Mouse (Mus musculus): ENCODE measurements at regions not wholly inside any gene's neighbourhood (a gene's known extent, or its start where the extent isn't known, plus 50 kb on each side); places are given as distances from the start of the nearest gene placed in this dataset.

DNA sequence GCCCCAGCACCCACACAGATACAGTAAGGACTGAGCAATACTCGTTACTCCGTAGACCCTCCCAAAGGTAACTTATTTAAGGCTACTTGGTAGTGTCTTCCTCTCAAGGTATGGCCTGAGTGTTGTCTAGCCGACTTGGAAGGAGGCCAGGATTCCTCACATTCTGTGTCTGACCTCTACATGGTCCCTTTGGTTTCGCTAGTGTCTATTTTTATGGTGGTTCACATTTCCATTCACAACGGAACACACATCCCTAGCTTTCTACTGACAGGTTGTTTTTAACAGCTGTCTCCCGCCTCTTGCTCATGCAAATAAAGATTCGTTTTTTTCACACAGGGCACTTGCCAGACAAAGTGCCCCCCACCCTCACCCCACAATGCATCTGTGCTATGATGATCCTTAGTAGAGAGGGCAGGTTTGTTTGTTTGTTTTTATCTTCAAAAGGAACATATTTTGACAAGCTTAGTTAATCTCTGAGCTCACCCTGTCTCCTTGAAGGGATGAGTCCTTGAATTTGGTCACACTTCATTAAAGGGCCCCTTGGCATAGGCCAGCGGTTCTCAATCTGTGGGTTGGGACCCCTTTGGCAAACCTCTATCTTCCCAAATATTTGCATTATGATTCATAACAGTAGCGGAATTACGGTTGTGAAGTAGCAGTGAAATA is 52.7 kb downstream of the Phlda1 start:
- peak; percentile 62 for DNase-seq

DNA sequence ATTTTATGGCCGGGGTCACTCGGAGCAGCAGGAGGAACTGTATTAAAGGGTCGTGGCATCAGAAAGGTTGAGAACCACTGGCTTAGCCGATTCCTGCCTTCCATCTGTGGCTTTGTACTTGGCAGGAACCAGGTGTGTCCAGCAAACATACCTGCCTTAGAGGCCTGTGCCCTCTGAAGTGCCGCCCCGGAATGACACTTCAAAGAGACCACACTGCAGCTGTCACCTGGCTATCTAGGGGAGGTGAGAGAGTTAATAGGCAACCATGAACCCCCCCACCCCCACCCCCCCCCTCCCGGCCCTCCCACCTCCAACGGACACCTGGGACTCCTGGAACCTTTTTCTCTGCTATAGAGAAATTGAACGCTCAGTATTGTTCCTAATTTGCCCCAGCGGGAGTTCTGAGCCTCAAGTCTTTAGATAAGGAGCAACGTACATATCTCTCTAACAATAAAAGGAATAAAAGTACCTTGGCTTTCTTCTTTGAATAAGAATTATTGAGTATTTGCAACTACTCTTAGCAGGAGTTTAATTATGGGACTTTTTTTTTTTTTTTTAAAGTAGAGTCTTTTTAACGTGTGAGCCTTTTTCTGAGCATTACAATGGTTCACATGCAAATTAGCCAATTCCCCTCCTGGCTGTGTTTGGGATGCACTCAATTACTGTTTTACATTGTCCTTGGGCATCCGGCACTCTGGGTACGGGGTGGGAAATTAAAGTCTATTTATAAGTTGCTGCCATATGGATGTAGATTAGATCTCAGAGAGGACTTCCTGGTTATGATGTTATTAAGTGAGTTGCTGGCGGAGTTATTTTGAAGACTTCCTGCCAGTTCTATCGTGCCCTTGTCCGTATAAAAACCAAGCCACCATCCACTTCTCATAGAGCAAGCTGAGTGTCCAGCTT is 53.5 kb downstream of the Phlda1 start:
- no peak for DNase-seq

DNA sequence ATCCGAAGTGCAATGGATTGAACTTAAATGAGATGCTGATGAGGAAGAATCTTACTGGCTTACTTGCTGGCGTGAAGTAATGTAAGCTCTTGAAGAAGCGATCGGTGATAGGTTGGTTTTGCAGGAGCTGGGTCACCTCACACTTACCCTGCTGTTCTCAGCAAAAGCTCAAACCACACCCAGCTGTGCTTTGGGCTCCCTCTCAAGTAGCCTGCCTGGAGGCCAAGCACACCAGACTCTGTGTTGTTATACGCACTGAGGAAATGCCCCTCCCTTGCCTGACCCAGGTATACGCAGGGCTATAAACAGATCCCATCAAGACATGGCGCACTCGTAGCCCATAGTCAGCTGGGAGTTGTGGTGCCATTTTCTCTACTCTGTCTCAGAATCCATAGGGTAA is 56.5 kb downstream of the Phlda1 start:
- DNase-seq: no peak

DNA sequence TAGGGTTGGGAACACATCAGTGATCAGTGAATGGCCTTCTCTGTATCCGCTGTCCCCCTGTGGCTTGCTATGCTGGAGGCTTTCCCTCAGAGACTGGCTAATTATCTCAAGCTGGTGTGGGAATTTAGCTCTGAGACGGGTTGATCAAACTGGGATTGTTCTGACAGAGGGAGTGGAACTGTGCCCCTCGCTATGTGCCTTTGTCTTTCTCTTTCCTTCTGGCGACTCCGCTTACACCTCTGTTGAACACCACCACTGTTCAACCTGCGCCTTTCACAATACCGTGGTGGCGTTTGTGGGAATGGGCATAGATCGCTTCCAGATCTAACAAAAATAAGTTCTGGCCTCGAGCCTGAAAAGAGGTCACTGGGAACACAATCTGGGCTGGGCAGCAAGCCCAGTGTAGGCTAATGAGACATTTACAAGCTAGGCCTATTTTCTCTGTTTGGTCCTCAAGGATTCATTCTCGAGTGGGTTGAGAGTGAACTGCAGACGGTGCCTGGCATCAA is 60.8 kb downstream of the Phlda1 start:
- peak; percentile 56 for DNase-seq

DNA sequence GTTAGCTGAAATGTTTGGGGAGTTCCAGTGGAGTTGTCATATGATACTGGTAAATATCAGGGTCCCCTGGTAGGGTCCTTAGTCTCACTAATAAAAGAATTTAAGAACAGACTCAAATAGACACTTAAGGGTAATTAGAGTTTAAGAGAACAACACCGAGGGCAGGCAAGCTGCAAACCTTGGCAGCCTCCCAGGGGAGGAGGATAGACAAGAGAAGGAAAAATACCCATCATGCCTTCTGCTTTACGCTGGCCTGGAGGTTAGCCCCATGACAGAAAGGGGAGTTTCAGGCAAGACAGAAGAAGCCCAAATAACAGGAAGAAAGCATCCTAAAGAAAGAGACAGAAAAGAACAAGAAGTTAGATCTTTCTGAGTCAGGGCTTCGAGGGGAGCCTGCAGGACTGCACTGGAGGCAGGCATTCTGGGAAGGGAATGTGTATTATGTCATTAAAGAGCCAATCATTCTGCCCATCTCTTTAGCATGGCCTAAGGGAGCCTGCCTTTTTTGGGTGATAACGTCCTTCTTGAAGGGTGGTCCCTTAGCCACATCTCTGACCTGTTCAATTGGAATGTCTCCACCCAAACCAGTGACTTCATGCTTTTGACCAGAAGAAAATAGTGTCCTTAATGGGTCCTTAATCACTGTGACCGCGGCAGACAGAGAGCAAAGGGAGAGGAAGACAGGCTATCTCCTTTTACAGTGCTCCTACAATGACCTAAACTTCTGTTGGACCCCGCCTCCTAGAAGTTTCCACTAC is 64.6 kb downstream of the Phlda1 start:
- DNase-seq: no peak

DNA sequence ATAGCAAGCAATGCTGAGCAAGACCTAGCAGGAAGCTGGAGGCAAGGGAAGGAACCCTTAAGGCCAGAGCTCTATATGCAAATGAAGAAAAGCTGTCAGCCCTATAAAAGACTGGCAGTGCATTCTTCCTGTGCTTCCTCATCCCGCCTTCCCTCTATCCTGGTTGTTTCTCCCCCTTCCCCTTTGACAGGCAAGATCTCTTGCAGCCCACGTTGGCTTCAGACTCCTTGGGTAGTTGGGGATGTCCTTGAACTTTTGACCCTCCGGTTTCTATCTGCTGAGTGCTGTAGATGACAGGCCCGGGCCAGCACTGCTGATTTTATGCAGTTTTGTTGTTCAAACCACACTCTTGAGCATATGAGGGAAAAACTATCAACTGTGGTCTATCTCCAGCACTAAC is 68.1 kb downstream of the Phlda1 start:
- DNase-seq: no peak

DNA sequence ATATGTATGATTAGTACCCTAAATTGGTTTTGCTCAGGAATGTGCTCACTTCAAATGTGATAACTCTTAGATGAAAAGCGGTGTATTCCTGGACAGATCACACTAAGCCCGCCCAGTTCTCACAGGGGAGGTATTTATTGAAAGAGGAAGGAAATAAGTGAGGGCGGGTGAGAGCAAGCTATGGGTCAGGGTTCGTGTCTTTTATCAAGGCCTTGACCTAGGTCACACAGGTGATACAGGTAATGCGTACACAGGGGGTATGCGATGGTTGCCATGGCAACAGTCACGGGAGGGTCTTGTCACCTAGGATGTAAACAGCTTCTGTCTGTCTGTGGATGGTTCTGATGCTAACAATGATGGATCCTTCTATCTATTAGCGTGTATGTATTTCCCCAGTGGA is 68.7 kb downstream of the Phlda1 start:
- no peak for DNase-seq

DNA sequence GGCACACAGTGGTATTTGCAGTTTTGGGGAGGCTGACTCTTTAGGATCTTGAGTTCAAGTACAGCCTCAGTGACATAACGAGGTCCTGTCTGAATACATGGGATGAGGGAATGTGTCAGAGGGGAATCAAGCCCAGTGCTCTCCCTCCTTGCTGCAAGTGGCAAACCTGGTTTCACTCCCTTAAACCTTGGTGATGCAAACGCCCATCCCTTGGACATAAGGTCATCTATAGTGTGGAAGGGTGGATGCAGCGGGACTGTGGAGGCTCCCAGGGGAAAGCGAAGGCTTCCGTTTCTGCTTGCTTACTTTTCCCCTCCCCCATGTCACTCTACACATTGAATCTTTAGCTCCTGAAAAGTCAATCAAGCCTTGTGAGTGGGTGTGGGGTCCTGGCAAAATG is 69.2 kb downstream of the Phlda1 start:
- DNase-seq: no peak

DNA sequence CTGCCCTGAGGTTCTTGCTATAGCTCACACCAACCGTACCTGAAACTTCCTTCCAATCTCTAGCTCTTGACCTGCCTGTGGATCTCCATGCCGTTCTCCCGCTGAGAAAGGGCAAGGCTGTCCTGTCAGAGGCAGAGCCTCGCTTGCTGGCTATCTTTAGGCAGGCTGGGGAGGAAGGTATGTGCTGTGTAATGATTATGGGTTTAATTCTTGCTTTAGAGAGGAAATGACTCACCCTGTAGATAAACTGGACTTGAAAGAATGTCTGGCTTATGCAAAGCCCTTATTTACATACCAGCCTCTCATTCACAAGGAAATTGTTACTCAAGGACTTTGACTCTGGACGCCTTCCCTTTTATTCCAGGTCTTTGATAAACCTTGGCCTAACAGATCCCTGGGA is 69.8 kb downstream of the Phlda1 start:
- DNase-seq: peak; percentile 45

DNA sequence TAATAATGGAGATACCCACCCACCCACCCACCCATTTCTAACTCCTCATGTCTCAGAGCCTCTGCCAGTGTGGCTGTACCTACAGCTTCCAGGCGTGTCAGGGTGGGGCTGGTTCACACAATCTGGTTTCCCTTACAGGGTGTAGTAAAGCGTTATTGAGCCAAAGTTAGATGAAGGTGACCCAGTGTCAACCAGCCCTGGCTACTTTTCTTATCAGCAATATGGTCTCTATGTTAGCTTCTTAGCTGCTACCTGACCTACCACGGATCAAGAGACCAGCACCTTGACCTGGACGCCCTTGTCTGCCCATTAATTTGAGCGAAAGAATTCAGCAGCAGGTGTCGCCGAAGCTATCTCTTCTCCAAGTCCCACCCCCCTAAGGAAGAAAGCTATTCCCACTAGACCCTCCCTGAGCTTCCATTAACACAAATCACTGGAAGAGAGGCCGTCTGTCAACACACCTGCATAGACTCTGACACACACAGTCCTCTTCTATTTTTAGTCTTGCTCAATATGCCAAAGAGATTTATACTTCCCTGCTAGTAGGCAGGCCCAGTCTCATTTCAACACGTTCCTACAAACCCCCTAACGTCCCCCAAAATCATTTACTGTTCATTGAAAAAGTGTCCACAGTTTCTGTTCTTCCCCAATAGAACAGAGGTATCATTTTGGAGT is 70.4 kb downstream of the Phlda1 start:
- no peak for DNase-seq

DNA sequence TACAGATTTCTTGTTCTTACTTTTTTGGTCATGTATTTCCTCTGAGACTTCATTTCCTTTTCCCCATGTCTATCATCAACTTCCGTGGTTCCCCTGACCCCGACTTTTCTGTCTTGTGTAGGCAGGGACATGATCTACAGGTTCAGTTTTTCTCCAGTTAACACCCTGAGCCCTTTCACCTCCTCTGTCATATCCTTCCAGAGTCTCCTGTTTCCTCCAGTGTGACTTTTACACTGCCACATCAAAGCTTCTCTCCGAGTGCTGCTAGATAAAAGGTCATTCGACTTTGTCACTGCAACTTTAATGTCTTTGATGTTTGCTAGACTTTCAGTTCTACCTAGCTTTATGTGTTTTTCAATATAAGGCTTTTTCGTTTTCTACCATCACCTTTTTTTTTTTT is 72.5 kb downstream of the Phlda1 start:
- DNase-seq: no peak

DNA sequence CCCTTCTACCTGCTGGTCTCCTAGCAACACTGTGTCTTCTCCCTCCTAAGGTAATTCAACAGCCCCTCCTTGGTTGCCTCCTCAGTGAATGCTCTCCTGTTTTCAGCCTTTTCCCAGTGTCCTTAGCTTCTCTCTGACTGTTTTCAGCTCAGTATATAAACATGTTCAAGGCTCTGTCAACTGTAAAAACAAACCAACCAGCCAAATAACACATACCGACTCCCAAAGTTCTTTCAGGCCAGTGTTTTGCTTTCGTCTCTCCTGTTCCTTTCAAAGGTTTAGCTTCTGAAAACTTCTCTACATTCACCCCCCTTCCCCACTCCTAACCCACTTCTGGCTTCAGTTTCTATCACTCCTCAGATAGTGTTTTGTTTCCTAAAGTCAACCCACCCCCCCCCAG is 73.4 kb downstream of the Phlda1 start:
- DNase-seq: no peak

DNA sequence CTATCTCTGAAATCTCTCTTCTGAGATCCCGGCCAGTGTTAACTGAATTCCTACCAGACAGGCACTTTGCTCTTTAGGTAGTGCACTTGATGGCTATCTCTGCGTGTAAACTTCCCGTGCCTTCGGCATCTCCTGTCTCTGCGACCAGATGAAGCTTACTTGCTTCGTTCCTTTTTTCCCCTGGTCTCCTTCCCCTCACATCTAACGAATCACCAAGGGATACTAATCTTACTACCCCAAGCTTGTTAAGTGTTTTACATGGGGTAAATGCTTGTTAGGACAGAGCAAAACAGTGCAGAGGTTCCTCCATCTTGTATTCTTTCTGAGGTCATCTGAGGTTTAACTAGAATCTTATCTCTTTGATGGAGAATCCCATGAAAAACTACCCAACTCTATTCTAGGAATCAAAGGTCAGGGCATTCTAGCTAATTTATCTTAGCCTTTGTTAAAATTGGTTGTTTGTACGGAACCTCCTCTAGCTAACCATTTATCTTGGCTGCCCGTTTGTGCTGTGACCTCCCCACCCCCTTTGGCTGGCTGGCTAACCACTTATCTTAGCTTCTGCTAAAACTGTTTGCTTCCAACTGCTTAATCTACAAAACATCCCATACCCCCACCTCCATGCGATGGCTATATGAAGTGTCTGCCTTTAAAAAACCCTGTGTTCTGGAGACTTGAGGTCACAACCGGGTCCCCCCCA is 74.5 kb downstream of the Phlda1 start:
- DNase-seq: no peak

DNA sequence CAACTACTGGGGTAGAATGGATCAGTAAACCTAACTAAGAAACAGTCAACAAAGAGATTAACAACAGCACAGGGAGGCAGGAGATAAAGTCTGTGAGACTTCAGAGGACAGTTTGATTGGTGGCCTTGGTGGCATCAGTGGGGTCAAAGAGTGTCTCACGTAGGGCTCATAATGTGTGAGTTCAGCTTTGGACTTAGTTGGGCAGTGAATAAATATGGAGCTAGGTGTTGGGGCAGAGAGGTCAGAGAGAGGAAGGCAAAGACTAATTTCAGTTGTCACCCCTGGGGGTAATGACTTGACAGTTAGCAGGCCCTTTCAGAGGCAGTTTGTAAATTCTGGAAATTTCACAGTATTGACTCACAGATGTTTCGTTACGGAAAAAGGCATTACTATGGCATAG is 75.8 kb downstream of the Phlda1 start:
- no peak for DNase-seq

DNA sequence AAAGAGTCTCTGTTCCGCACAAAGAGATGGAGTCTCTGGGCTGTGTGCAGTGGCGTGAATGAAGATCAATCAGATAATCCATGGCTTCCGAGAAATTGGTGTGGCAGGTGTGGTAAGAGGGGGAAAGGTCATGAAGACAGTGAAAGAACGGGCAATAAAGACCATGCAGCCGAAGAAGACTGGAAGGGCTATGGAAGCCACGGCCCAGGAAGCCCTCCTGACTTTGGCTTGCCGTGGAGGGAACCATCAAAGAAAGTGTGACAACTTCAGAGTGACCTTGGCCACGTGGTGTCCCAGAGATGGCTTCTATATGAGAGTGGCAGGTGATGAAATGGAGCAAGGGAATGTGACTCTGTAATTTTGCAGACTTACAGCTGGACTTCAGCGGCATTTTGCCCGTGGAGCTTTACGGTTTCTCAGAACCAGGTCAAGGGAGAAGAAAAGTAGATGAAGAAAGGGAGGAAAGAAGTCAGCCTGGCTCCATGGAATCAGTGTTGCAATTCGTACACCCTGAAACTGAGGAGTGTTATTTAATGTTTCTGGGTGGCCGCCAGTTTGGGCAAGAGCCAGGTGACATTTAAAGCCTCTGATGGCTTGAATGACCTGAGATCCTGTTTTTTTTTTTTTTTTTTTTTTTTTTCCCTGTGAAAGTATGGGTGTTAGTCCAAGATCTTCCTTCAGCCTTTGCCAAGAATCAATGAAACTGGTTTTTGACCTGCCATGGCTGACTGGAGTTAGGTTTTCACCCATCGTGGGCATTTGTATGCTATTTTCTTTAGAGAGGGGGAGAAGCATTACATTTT is 76.4 kb downstream of the Phlda1 start:
- peak; percentile 75 for DNase-seq

DNA sequence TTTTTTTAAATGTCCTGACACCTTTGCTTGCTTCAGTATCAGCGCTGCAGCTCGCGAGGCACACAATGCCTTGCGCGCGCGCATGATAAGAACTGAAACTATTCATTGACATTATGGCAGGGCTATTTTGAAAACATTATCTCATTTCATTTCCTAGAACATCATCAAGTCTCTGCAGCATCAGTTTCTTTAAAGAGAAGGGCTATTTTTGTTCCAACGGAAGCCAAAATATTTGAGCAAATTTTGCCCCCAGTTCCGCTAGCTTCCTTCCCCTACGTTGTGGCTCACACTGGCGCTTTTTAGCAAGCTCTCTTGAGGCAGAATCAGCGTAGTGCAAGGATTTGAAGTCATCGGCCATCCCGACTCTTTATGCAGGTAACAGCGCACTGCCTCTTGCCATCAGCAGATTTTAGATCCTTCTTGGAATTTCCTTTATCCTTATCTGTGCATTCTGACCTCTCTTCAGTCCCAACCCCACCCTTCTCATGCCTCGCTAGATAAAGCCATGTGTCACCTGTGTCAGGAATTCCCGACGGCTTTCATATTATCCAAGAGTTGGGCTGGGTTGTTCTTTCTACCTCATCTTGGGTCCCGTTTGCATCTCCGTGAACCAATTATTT is 77.1 kb downstream of the Phlda1 start:
- peak; percentile 63 for DNase-seq

DNA sequence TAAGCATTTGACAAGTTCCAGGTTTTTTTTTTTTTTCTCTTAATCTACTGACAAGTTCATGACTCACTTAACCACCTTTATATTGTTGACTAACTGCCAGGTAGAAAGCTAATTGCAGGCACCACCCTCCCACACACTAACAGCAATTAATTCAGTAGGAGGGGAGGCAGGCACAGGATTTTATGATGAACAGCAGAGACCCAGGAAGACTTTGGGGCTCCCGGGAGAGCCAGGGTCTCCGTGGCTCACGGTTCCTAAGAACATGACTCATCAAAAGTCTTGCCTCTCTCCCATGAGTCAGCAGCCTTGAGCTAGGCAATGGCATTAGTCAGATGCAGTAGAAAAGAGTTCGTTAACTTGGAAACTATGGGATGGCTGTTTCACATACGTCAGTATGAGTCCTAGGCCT is 77.7 kb downstream of the Phlda1 start:
- DNase-seq: no peak

DNA sequence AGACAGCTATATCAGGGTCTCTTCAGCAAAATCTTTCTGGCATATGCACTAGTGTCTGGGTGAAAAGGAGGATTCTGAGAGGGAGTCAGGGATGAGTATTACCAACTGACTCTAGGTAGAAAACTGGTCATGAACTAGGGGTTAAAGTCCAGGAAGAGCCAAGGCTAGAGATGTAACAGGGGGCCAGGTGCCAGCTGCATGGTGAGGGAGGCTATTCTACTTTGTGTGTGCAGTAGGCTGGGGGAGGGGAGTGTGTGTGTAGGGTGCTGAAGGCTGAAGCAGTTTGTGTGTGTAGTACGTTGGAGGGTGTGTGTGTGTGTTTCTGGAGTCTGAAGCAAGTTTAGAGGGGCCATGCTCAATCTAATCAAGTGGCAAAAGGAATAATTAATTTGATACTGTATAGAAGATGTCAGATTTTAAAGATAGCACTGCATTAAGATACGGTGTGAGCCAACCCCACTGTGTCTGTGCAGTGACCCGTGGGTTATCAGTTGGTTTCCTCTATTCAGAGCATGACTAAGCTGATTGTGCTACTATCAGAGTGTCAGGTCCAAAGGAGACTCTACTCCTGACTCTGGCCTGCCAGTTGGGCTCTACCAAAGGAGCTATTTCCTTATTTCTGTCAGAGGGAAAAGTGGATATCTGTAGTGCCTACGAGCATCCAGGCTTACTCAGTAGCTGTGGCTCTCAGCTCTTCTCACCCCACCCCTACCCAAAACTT is 82.0 kb downstream of the Phlda1 start:
- no peak for DNase-seq

DNA sequence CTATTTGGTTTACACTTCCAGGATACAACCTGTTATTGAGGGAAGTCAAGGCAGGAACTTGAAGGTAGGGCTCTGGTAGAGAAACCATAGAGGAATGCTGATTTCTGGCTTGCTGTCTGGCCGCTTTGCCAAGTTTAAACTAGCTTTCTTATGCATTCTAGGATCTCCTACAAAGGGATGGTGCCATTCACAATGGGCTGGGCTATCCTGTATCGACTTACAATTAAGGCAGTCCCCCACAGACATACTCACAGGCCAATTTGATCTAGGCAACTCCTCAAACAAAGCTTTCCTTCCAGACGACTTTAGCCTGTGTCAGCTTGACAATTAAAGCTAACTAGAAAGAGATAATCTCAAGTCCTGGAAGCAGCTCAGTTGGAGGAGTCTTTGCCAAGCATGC is 83.1 kb downstream of the Phlda1 start:
- DNase-seq: no peak

All from heart, postnatal 4 days (tissue).